Mouse (Mus musculus): ENCODE measurements around the gene Gm9958. TPM values are rescaled to one million over a fixed set of nuclear protein-coding genes. Genes with fewer than 3 reads are reported as not detected.

Gene Gm9958
- 0.61 and 1.6 TPM in 2 replicates for polyA plus RNA-seq (2012; rRNA removed)

DNA sequence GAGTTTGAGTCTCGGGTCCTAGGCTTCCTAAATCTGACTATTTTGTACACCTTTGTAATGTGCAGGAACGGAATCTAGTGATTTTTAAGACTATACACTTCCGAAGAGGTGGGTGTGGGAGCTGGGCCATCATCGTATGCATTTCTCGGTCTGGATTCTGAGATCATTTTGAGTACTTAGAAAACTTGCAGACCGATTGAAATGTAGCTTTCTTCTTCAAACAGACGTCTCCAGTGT lies at the start of gene Gm9958:
Gene Gm9958 (plus strand): TSS at position 138 of the 237 bp plus-strand sequence.
- Histone ChIP-seq H3K4me3 (ENCODE audit: control insufficient read depth, low read depth, low read length) (peak within 1 kb of the TSS; percentile 96), H3K27me3 (ENCODE audit: control insufficient read depth, insufficient read depth, low read length) (no peaks in the 10 kb centered on the region), H3K4me1 (ENCODE audit: control insufficient read depth, insufficient read depth, low read length) (peaks cover 3% of the 10 kb centered on the region), H3K27ac (ENCODE audit: control insufficient read depth, insufficient read depth, low read depth, low read length) (peak within 1 kb of the TSS; percentile 93), H3K36me3 (ENCODE audit: control insufficient read depth, insufficient read depth, low read length) (no peaks in the 10 kb centered on the region)
- no peak for TF ChIP-seq CTCF (IDR thresholded peaks at IDR 0.05; ENCODE audit: control insufficient read depth, insufficient read depth, insufficient replicate concordance, low read depth, low read length)

DNA sequence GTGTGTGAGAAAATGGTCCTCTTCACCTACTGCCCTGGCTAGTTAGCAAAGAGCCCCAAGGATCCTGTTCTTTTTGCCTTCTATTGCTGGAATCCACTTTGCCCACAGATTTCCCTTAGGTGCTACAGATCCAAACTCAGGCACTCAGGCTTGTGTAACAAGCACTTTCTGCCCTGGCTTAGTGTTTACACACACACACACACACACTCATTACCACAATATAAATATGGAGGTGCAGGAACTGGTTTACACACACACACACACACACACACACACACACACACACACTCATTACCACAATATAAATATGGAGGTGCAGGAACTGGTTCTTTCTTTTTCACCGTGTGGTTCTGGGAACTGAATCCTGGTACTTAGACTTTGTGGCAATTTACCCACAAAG lies 35.9 kb upstream of the Gm9958 start:
- H3K36me3 ChIP-seq (ENCODE audit: control insufficient read depth, insufficient read depth, low read length): no peaks in the 10 kb centered on the region
- no peaks in the 10 kb centered on the region for H3K27me3 ChIP-seq (ENCODE audit: control insufficient read depth, insufficient read depth, low read length)
- no peaks in the 10 kb centered on the region for H3K4me1 ChIP-seq (ENCODE audit: control insufficient read depth, insufficient read depth, low read length)
- no peak overlapping the region for H3K4me3 ChIP-seq (ENCODE audit: control insufficient read depth, low read depth, low read length)
- H3K27ac ChIP-seq (ENCODE audit: control insufficient read depth, insufficient read depth, low read depth, low read length): no peak overlapping the region
- TF ChIP-seq POLR2A (IDR thresholded peaks at IDR 0.05; ENCODE audit: control insufficient read depth, low read depth, low read length) (no peak), CTCF (IDR thresholded peaks at IDR 0.05; ENCODE audit: control insufficient read depth, insufficient read depth, insufficient replicate concordance, low read depth, low read length) (no peak)

DNA sequence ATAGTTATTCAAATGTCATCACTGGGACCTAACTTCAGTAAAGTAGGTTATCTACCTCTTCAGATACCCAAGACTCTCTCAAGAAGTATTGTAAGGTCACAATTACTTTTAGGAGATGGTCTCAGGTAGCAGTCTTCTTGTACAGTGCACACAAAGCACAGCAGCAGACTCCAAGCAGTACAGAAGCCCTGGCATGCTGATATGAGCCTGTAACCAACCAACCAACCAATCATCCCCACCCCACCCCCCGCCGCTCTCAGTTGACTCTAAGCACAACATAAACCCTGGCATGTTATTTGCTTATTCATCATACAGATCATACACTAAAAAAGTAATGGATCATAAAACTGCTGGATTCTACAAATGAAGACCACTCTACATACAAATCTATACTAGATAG lies 34.5 kb upstream of the Gm9958 start:
- Histone ChIP-seq H3K4me1 (ENCODE audit: control insufficient read depth, insufficient read depth, low read length) (no peaks in the 10 kb centered on the region), H3K27me3 (ENCODE audit: control insufficient read depth, insufficient read depth, low read length) (no peaks in the 10 kb centered on the region), H3K27ac (ENCODE audit: control insufficient read depth, insufficient read depth, low read depth, low read length) (no peak overlapping the region), H3K4me3 (ENCODE audit: control insufficient read depth, low read depth, low read length) (no peak overlapping the region), H3K36me3 (ENCODE audit: control insufficient read depth, insufficient read depth, low read length) (no peaks in the 10 kb centered on the region)
- no peak for TF ChIP-seq CTCF (IDR thresholded peaks at IDR 0.05; ENCODE audit: control insufficient read depth, insufficient read depth, insufficient replicate concordance, low read depth, low read length)

DNA sequence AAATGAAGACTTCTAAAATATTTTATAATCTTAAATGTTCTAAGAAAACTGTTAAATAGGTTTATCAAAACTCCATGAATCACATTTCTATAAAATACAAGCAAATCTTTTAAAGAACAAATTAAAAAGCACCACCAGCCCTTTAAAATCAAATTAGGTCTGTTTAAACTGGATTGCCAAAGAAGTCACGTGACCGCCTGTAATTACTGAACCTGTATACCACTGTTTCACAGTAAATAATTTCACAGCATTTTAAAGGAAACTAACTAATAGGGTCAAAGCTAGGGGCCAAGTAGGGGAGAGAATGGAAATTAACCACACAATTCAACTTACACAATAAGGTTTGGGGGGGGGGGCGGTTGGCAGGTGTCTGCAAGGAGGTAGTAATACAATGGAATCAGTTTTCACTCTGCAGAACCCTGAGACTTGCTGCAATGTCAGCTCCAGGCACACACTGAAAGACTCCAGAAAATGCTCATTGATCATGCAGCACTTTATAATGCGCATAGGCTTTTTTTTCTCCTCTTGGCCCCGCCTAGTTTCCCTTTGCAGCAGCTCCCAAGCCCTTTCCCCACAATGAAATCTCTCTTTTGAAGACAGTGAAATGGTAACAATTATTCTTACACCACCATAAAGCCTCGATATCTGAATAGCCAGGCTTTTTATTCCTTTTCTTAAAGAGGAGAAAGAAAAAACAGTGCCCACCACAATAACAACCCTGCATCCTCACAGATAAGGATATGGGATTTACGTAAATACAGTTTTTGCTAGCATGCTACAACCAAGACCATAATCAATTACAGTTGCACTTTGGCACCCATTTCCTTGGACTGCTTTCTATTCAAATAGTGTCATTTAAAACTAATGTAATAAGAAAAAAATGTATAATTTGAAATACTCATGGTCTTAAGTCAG lies 28.6 kb upstream of the Gm9958 start:
- Histone ChIP-seq H3K27ac (ENCODE audit: control insufficient read depth, insufficient read depth, low read depth, low read length) (no peak overlapping the region), H3K4me3 (ENCODE audit: control insufficient read depth, low read depth, low read length) (no peak overlapping the region), H3K36me3 (ENCODE audit: control insufficient read depth, insufficient read depth, low read length) (no peaks in the 10 kb centered on the region), H3K27me3 (ENCODE audit: control insufficient read depth, insufficient read depth, low read length) (no peaks in the 10 kb centered on the region), H3K4me1 (ENCODE audit: control insufficient read depth, insufficient read depth, low read length) (no peaks in the 10 kb centered on the region)
- no peak for TF ChIP-seq POLR2A (IDR thresholded peaks at IDR 0.05; ENCODE audit: control insufficient read depth, low read depth, low read length)
- no peak for TF ChIP-seq CTCF (IDR thresholded peaks at IDR 0.05; ENCODE audit: control insufficient read depth, insufficient read depth, insufficient replicate concordance, low read depth, low read length)

DNA sequence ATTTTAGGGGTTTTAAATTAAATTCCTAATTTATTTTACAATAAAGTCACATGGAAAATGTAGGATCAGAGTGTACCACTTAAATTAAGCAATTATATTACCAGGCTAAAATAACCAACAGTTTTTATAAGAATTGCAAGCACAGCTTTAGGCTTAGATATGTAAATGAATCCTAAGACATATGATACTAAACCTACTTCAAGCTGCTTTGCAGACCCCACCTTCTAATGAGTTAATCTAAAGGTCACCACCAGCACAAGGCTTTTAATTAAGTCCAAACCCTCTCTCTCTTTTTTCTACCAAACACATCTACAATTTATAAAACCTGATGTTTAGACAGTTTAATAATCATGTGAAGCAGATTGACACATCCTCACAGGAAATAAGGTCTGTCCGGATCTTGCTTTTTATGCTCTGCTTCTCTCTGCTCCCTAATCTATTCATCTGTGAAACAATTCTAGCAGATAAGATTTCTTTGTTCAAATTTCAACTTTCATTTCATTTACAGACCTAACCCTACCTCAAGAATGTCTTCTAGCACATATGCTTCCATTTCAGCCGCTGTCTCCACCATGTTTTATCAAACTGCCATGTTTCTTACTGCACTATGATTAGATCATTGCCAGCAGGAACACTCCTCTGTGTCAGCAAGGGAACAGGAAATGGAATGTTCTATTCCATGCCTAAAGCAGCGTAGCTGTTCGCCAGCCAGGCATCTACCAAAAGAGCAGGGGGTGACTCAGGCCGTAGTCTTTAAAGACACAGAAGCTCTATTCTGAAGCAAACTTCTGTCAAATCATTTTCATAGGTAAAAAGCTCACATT lies 27.7 kb upstream of the Gm9958 start:
- Histone ChIP-seq H3K4me3 (ENCODE audit: control insufficient read depth, low read depth, low read length) (no peak overlapping the region), H3K36me3 (ENCODE audit: control insufficient read depth, insufficient read depth, low read length) (no peaks in the 10 kb centered on the region), H3K4me1 (ENCODE audit: control insufficient read depth, insufficient read depth, low read length) (no peaks in the 10 kb centered on the region), H3K27ac (ENCODE audit: control insufficient read depth, insufficient read depth, low read depth, low read length) (no peak overlapping the region), H3K27me3 (ENCODE audit: control insufficient read depth, insufficient read depth, low read length) (no peaks in the 10 kb centered on the region)
- no peak for TF ChIP-seq CTCF (IDR thresholded peaks at IDR 0.05; ENCODE audit: control insufficient read depth, insufficient read depth, insufficient replicate concordance, low read depth, low read length)
- no peak for TF ChIP-seq POLR2A (IDR thresholded peaks at IDR 0.05; ENCODE audit: control insufficient read depth, low read depth, low read length)

DNA sequence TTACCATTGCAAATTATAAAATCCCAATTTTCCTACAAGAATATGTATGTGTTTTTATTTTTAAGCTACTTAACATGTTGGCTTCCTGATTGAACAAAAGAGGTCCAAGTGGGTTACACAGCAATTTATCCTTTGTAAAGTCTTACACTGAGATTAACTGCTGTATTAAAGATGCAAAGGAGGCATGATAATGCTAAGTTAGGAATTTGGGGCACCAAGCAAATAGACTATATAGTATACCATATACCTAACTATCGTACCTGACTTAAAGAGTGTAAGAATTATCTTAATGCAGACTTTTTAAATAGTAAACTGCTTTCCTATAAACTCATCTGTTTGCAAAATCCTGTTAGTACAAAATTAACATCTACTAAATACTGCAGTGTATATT lies 27.1 kb upstream of the Gm9958 start:
- H3K4me3 ChIP-seq (ENCODE audit: control insufficient read depth, low read depth, low read length): no peak overlapping the region

DNA sequence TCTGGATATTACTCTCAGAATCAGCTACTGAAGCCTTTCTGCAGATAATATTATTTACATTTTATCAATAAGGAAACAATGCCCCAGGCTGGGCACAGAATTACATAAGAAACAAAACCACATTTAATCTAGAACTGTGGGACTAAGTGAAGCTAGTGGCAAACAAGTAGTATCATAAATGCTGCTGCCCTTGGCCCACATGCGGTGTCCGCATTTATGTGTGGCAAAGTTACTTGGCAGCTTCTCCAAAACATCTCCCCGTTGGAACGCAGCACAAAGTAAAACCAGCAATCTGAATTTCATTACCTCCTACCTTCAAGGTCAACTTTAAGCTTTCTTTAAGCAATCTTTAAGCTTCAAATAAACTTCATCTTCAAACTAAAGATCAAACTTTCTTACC lies 26.2 kb upstream of the Gm9958 start:
- TF ChIP-seq POLR2A (IDR thresholded peaks at IDR 0.05; ENCODE audit: control insufficient read depth, low read depth, low read length): no peak
- TF ChIP-seq CTCF (IDR thresholded peaks at IDR 0.05; ENCODE audit: control insufficient read depth, insufficient read depth, insufficient replicate concordance, low read depth, low read length): no peak

More for the DNA sequence above, 27.1 kb upstream of the Gm9958 start:
- Histone ChIP-seq H3K4me1 (ENCODE audit: control insufficient read depth, insufficient read depth, low read length) (no peaks in the 10 kb centered on the region), H3K27me3 (ENCODE audit: control insufficient read depth, insufficient read depth, low read length) (no peaks in the 10 kb centered on the region), H3K36me3 (ENCODE audit: control insufficient read depth, insufficient read depth, low read length) (no peaks in the 10 kb centered on the region), H3K27ac (ENCODE audit: control insufficient read depth, insufficient read depth, low read depth, low read length) (no peak overlapping the region)
- no peak for TF ChIP-seq CTCF (IDR thresholded peaks at IDR 0.05; ENCODE audit: control insufficient read depth, insufficient read depth, insufficient replicate concordance, low read depth, low read length)
- no peak for TF ChIP-seq POLR2A (IDR thresholded peaks at IDR 0.05; ENCODE audit: control insufficient read depth, low read depth, low read length)

More for the DNA sequence above, 26.2 kb upstream of the Gm9958 start:
- H3K4me1 ChIP-seq (ENCODE audit: control insufficient read depth, insufficient read depth, low read length): no peaks in the 10 kb centered on the region
- H3K36me3 ChIP-seq (ENCODE audit: control insufficient read depth, insufficient read depth, low read length): no peaks in the 10 kb centered on the region
- H3K27me3 ChIP-seq (ENCODE audit: control insufficient read depth, insufficient read depth, low read length): no peaks in the 10 kb centered on the region
- no peak overlapping the region for H3K4me3 ChIP-seq (ENCODE audit: control insufficient read depth, low read depth, low read length)
- no peak overlapping the region for H3K27ac ChIP-seq (ENCODE audit: control insufficient read depth, insufficient read depth, low read depth, low read length)

Measured in testis, adult 2 months (tissue).